Mouse (Mus musculus) CH12.LX (cell line): ENCODE data around the gene Scml4. TPM values are rescaled to one million over a fixed set of nuclear protein-coding genes. Genes with fewer than 3 reads are reported as not detected.

ENCODE experiments used
- DNase-seq: peaks from one replicate; pipeline ENCODE4 v3.0.0-alpha.2; 2013; ENCODE audit errors: extremely low read depth
- H3K27ac ChIP-seq: 2 replicates; pipeline ENCODE4 v1.5.1; 2012; ENCODE audit warnings: low read depth, mild to moderate bottlenecking, control low read depth, moderate library complexity; ENCODE audit not compliant: insufficient read depth
- H3K27me3 ChIP-seq: replicated peaks from 2 replicates; pipeline ENCODE3; 2012; ENCODE audit warnings: inconsistent platforms
- H3K36me3 ChIP-seq, 2 experiments: replicated peaks in 1 of 2; 2 replicates each; pipeline versions ENCODE3 to v1.6.1; 2012; ENCODE audit warnings: inconsistent platforms in 1 of 2, low read length in 1 of 2, mild to moderate bottlenecking in 1 of 2, mixed read lengths in 1 of 2, moderate library complexity in 1 of 2; ENCODE audit not compliant: control insufficient read depth in 1 of 2, insufficient read depth in 1 of 2
- H3K4me1 ChIP-seq, 2 experiments: 2 replicates each; pipeline ENCODE4 v1.6.1; 2012; ENCODE audit warnings: inconsistent platforms in 1 of 2, moderate library complexity in 1 of 2; ENCODE audit not compliant: insufficient read depth in 2 of 2, control insufficient read depth in 1 of 2
- H3K4me2 ChIP-seq: 2 replicates; pipeline ENCODE4 v1.6.1; 2012; ENCODE audit warnings: low read depth, mild to moderate bottlenecking, control low read depth; ENCODE audit not compliant: poor library complexity, insufficient read depth, severe bottlenecking
- H3K4me3 ChIP-seq, 3 experiments: fragments of 150-350 bp in 1 of 3; sonication (generic) in 1 of 3; replicated peaks in 1 of 3; 2 replicates each; pipeline versions ENCODE3 to v1.5.1; 2011 to 2012; ENCODE audit warnings: low read depth in 2 of 3, low read length in 2 of 3, mild to moderate bottlenecking in 2 of 3, moderate library complexity in 2 of 3, control low read depth in 1 of 3, improper control_type of control experiment in 1 of 3, inconsistent platforms in 1 of 3, mixed read lengths in 1 of 3; ENCODE audit not compliant: poor library complexity in 1 of 3
- H3K79me2 ChIP-seq: replicated peaks from 2 replicates; pipeline ENCODE4 v1.6.1; 2012; ENCODE audit warnings: mild to moderate bottlenecking, moderate library complexity; ENCODE audit not compliant: control insufficient read depth, poor library complexity, insufficient read depth, severe bottlenecking; ENCODE audit errors: extremely low read depth
- H3K9ac ChIP-seq: 2 replicates; pipeline ENCODE4 v1.6.1; 2012; ENCODE audit warnings: low read depth, mild to moderate bottlenecking, control low read depth, moderate library complexity; ENCODE audit not compliant: insufficient read depth
- H3K9me3 ChIP-seq: replicated peaks from 2 replicates; pipeline ENCODE3; 2012; ENCODE audit warnings: low read length, inconsistent platforms, mixed read lengths
- BHLHE40 ChIP-seq: IDR thresholded peaks from 2 replicates; pipeline ENCODE4 v1.6.1; 2011; ENCODE audit warnings: mild to moderate bottlenecking, low read depth, low read length, improper control_type of control experiment
- CHD1 ChIP-seq: IDR thresholded peaks from 2 replicates; pipeline ENCODE4 v1.6.1; 2012; ENCODE audit warnings: low read depth, low read length, improper control_type of control experiment, inconsistent platforms
- CHD2 ChIP-seq: IDR thresholded peaks from 2 replicates; pipeline ENCODE4 v1.6.1; 2011; ENCODE audit warnings: low read length, improper control_type of control experiment
- CTCF ChIP-seq, 2 experiments: IDR thresholded peaks in 1 of 2; conservative IDR thresholded peaks in 1 of 2; 2 replicates each; pipeline ENCODE4 v1.5.1; 2011 to 2012; ENCODE audit warnings: low read depth in 2 of 2, low read length in 2 of 2, improper control_type of control experiment in 1 of 2, inconsistent platforms in 1 of 2, mild to moderate bottlenecking in 1 of 2, moderate library complexity in 1 of 2
- E2F4 ChIP-seq: IDR thresholded peaks from 2 replicates; pipeline ENCODE4 v1.6.1; 2011; ENCODE audit warnings: low read depth, low read length, improper control_type of control experiment; ENCODE audit not compliant: insufficient replicate concordance
- EP300 ChIP-seq: IDR thresholded peaks from 2 replicates; pipeline ENCODE4 v1.6.1; 2011; ENCODE audit warnings: low read length, improper control_type of control experiment
- ETS1 ChIP-seq: conservative IDR thresholded peaks from 2 replicates; pipeline ENCODE4 v1.6.1; 2012; ENCODE audit warnings: low read depth, mild to moderate bottlenecking, inconsistent platforms, low read length, improper control_type of control experiment, moderate library complexity
- GABPA ChIP-seq: IDR thresholded peaks from 2 replicates; pipeline ENCODE4 v1.6.1; 2012; ENCODE audit warnings: low read depth, low read length, improper control_type of control experiment, inconsistent platforms; ENCODE audit not compliant: insufficient replicate concordance
- HCFC1 ChIP-seq: IDR thresholded peaks from 2 replicates; pipeline ENCODE4 v1.6.1; 2012; ENCODE audit warnings: low read depth, mild to moderate bottlenecking, inconsistent platforms, low read length, improper control_type of control experiment
- IRF4 ChIP-seq: IDR thresholded peaks from 2 replicates; pipeline ENCODE4 v1.6.1; 2014; ENCODE audit warnings: low read depth, mild to moderate bottlenecking, inconsistent platforms, low read length, improper control_type of control experiment
- JUND ChIP-seq: conservative IDR thresholded peaks from 2 replicates; pipeline ENCODE4 v1.6.1; 2011; ENCODE audit warnings: low read depth, low read length, improper control_type of control experiment
- KAT2A ChIP-seq: IDR thresholded peaks from 2 replicates; pipeline ENCODE4 v1.6.1; 2012; ENCODE audit warnings: low read length, improper control_type of control experiment, inconsistent platforms; ENCODE audit not compliant: insufficient replicate concordance
- MAFK ChIP-seq: IDR thresholded peaks from 2 replicates; pipeline ENCODE4 v1.6.1; 2011; ENCODE audit warnings: low read length, improper control_type of control experiment; ENCODE audit not compliant: insufficient replicate concordance
- MAX ChIP-seq: IDR thresholded peaks from 2 replicates; pipeline ENCODE4 v1.6.1; 2011; ENCODE audit warnings: low read length, improper control_type of control experiment
- MEF2A ChIP-seq: IDR thresholded peaks from 2 replicates; pipeline ENCODE4 v1.6.1; 2014; ENCODE audit warnings: low read depth, mild to moderate bottlenecking, inconsistent platforms, low read length, improper control_type of control experiment, borderline replicate concordance
- MXI1 ChIP-seq: IDR thresholded peaks from 2 replicates; pipeline ENCODE4 v1.6.1; 2011; ENCODE audit warnings: mild to moderate bottlenecking, low read depth, low read length, improper control_type of control experiment
- MYC ChIP-seq: IDR thresholded peaks from 2 replicates; pipeline ENCODE4 v1.6.1; 2011; ENCODE audit warnings: low read depth, mild to moderate bottlenecking, improper control_type of control experiment, low read length
- NELFE ChIP-seq: IDR thresholded peaks from 2 replicates; pipeline ENCODE4 v1.6.1; 2011; ENCODE audit warnings: low read depth, low read length, improper control_type of control experiment
- POLR2A ChIP-seq: IDR thresholded peaks from 2 replicates; pipeline ENCODE4 v1.6.1; 2011; ENCODE audit warnings: low read depth, mild to moderate bottlenecking, improper control_type of control experiment, low read length
- POLR2AphosphoS2 ChIP-seq: IDR thresholded peaks from 2 replicates; pipeline ENCODE4 v1.6.1; 2011; ENCODE audit warnings: low read depth, low read length, improper control_type of control experiment
- RAD21 ChIP-seq: IDR thresholded peaks from 2 replicates; pipeline ENCODE4 v1.6.1; 2011; ENCODE audit warnings: low read depth, mild to moderate bottlenecking, low read length, improper control_type of control experiment, moderate library complexity
- RCOR1 ChIP-seq: conservative IDR thresholded peaks from 2 replicates; pipeline ENCODE4 v1.6.1; 2012; ENCODE audit warnings: low read depth, mild to moderate bottlenecking, inconsistent platforms, low read length, improper control_type of control experiment
- SMC3 ChIP-seq: IDR thresholded peaks from 2 replicates; pipeline ENCODE4 v1.6.1; 2011; ENCODE audit warnings: low read depth, low read length, improper control_type of control experiment
- TBP ChIP-seq: conservative IDR thresholded peaks from 2 replicates; pipeline ENCODE4 v1.6.1; 2011; ENCODE audit warnings: low read depth, low read length, improper control_type of control experiment
- TCF12 ChIP-seq: IDR thresholded peaks from 2 replicates; pipeline ENCODE4 v1.6.1; 2014; ENCODE audit warnings: low read depth, mild to moderate bottlenecking, inconsistent platforms, low read length, improper control_type of control experiment
- UBTF ChIP-seq: IDR thresholded peaks from 2 replicates; pipeline ENCODE4 v1.6.1; 2012; ENCODE audit warnings: low read depth, mild to moderate bottlenecking, inconsistent platforms, low read length, improper control_type of control experiment, moderate library complexity
- USF1 ChIP-seq: IDR thresholded peaks from 2 replicates; pipeline ENCODE4 v1.6.1; 2014; ENCODE audit warnings: low read depth, mild to moderate bottlenecking, inconsistent platforms, low read length, improper control_type of control experiment
- ZC3H11A ChIP-seq: IDR thresholded peaks from 2 replicates; pipeline ENCODE4 v1.6.1; 2012; ENCODE audit warnings: low read depth, mild to moderate bottlenecking, inconsistent platforms, low read length, improper control_type of control experiment
- ZMIZ1 ChIP-seq: IDR thresholded peaks from 2 replicates; pipeline ENCODE4 v1.6.1; 2012; ENCODE audit warnings: low read depth, mild to moderate bottlenecking, inconsistent platforms, low read length, improper control_type of control experiment
- dilution Hi-C: fragments of 300-500 bp; cut with MboI; formaldehyde crosslinking; loops from 2 replicates; pipeline ENCODE4 v1.14.3; 2020; ENCODE audit warnings: low sequenced_read_pairs; ENCODE audit not compliant: extremely low pct_unique_long_range_greater_than_20kb, extremely low pct_ligation_motif_present
- in situ Hi-C: fragments of 300-500 bp; cut with MboI; formaldehyde crosslinking; loops from 3 replicates; pipeline ENCODE4 v1.14.3; 2019; ENCODE audit warnings: low sequenced_read_pairs, low pct_ligation_motif_present, low pct_unique_long_range_greater_than_20kb, mixed read lengths
- polyA plus RNA-seq: library from polyadenylated mRNA; unstranded; fragments of >175 nt; gene quantifications from 2 replicates; pipeline ENCODE4 v1.2.1, GENCODE M21; 2012; ENCODE audit warnings: low read depth; ENCODE audit not compliant: insufficient read length
- total RNA-seq, 2 experiments: library from RNA; depleted of rRNA; stranded (reverse); fragments of 300-350 nt in 1 of 2; fragments of >200 nt in 1 of 2; gene quantifications; 2 replicates each; pipeline ENCODE4 v1.2.3; 2012 to 2014

Gene Scml4
- total and polyA plus RNA-seq, 3 experiments, result 2.7 to 3.3 (median 3.0) TPM

DNA sequence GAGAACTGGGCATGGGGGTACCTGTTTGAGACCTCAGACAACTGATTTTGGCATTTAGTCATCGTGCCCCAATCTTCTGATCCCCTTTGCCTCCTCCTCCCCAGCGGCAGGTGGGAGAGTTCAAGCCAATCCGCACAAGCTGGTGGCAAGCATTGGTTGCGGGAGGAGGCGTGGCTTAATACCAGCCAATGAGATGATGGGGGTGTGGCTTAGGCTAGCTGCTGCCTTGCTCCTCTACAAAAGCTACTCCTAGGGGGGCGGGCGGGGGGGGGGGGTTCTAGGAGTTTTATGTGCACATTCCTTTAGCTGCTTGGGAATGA lies 11.1 kb upstream of the Scml4 start:
- Histone ChIP-seq H3K9me3 (peaks cover 9% of the 10 kb centered on the region), H3K4me3 (no peak overlapping the region), H3K27me3 (no peaks in the 10 kb centered on the region), H3K36me3 (no peaks in the 10 kb centered on the region), H3K27ac (no peak overlapping the region), H3K4me2 (no peak overlapping the region), H3K4me1 (peaks cover 2 to 34% of the 10 kb centered on the region in 2 experiments; a peak in 3 of 4 replicates), H3K79me2 (no peaks in the 10 kb centered on the region), H3K9ac (no peak overlapping the region)
- TF ChIP-seq TCF12 (no peak), CTCF (conservative IDR thresholded peaks at IDR 0.05 in 1 of 2, IDR thresholded peaks at IDR 0.05 in 1 of 2; ENCODE audit: low read depth in 2 of 2, low read length in 2 of 2) (no peak), JUND (no peak), BHLHE40 (no peak), TBP (no peak), ZC3H11A (no peak), KAT2A (no peak), NELFE (no peak)
- in situ Hi-C loops, result no loop called here
- dilution Hi-C loops, result no loop called here
- DNase-seq, result no peak

DNA sequence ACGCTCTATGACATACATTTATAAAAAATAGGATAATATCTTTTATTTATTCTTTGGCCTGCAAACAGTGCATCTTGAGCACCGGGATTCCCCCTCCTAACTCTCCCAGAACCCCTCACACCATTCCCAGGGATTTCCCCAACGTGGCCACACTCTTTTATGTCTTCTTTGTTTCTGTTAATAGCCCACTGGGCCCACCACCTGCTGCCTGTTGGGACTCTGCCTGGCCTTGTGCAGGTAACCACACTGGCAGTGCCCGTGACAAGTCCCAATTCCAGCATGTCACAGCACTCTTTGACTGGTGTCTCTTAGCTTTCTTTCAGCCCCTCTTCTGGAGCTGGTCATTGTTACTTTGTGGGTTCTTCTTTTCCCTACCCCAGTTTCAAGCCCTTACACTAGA lies 5.3 kb upstream of the Scml4 start:
- no peaks in the 10 kb centered on the region for H3K79me2 ChIP-seq
- peak; percentile 52 for TF ChIP-seq EP300
- TF ChIP-seq MAX, result no peak
- TF ChIP-seq HCFC1, result no peak
- no peak for TF ChIP-seq UBTF
- no peak for TF ChIP-seq CHD1
- peak; percentile 59 for TF ChIP-seq BHLHE40
- TF ChIP-seq CHD2, result no peak
- TF ChIP-seq IRF4, result no peak
- peak; percentile 56; the same call in 1 of the 2 replicates for TF ChIP-seq MEF2A
- TF ChIP-seq RCOR1, result no peak
- TF ChIP-seq KAT2A, result no peak
- no peak for TF ChIP-seq POLR2A
- no peak for TF ChIP-seq E2F4
- no peak for TF ChIP-seq ZMIZ1
- no peak for TF ChIP-seq USF1
- no peak for TF ChIP-seq GABPA
- TF ChIP-seq MXI1, result no peak
- TF ChIP-seq ZC3H11A, result no peak
- peak; percentile 31; the same call in 1 of the 2 replicates for TF ChIP-seq ETS1
- no peak for TF ChIP-seq NELFE
- TF ChIP-seq MYC, result no peak
- no peak for TF ChIP-seq POLR2AphosphoS2
- TF ChIP-seq MAFK, result no peak
- no peak for TF ChIP-seq SMC3
- TF ChIP-seq RAD21, result no peak
- TF ChIP-seq TCF12, result 0 out of 2 replicates have a peak, but pooled peaks have one; percentile 19
- no peaks in the 10 kb centered on the region for H3K27me3 ChIP-seq
- in situ Hi-C loops, result no loop called here
- no peak overlapping the region for H3K9ac ChIP-seq
- peak; percentile 40 for DNase-seq
- peaks cover 18% of the 10 kb centered on the region for H3K9me3 ChIP-seq
- H3K27ac ChIP-seq, result no peak overlapping the region
- no peak overlapping the region for H3K4me3 ChIP-seq
- peaks cover 2 to 22% of the 10 kb centered on the region in 2 experiments for H3K4me1 ChIP-seq
- H3K36me3 ChIP-seq, result no peaks in the 10 kb centered on the region
- no peak overlapping the region for H3K4me2 ChIP-seq
- dilution Hi-C loops, result no loop called here
